21 mouse cellular contexts compared by ENCODE assay signal in genomic region chr5:96394947-96395346, GRCm38 (mm10). TPM values are rescaled to one million over a fixed set of nuclear protein-coding genes. Genes with fewer than 3 reads are reported as not detected.
"Had no signal": no experiment of that assay in that cellular context is flagged by ENCODE, and none has a peak within 500 bp of the region (broad histone marks: within the 10 kb centered on the region; RNA-seq: fewer than 3 reads in every experiment).

No protein-coding gene starts in this region.

- H3K27ac ChIP-seq: liver, embryonic 14.5 days; midbrain, embryonic 10.5 days; midbrain, embryonic 12.5 days; neural tube, embryonic 13.5 days; neural tube, embryonic 15.5 days had no signal

- H3K4me1 ChIP-seq: midbrain, embryonic 12.5 days; neural tube, embryonic 13.5 days; neural tube, embryonic 15.5 days had no signal

- H3K36me3 ChIP-seq: midbrain, embryonic 10.5 days; midbrain, embryonic 12.5 days; neural tube, embryonic 13.5 days; neural tube, embryonic 15.5 days had no signal

- DNase-seq: lung, postnatal 14 days; lung, postnatal 4 days; midbrain, embryonic 14.5 days; retina, postnatal 1 day; right cerebral cortex, adult 18-20 months; right cerebral cortex, postnatal 25 days; right cerebral cortex, postnatal 4 days; spleen, adult 18-20 months; thymus, adult 18-20 months; thymus, postnatal 14 days; thymus, postnatal 36 days had no signal

- H3K4me3 ChIP-seq: midbrain, embryonic 10.5 days; midbrain, embryonic 12.5 days; myocyte; neural tube, embryonic 13.5 days; neural tube, embryonic 15.5 days had no signal

- H3K27me3 ChIP-seq: midbrain, embryonic 12.5 days; neural tube, embryonic 13.5 days; neural tube, embryonic 15.5 days had no signal

- ATAC-seq: lung, postnatal 0 days; midbrain, embryonic 16.5 days had no signal

- H3K9me3 ChIP-seq: midbrain, embryonic 10.5 days; midbrain, embryonic 12.5 days; neural tube, embryonic 13.5 days; neural tube, embryonic 15.5 days had no signal

- H3K4me2 ChIP-seq: midbrain, embryonic 12.5 days; neural tube, embryonic 13.5 days; neural tube, embryonic 15.5 days had no signal

- H3K9ac ChIP-seq: liver, embryonic 14.5 days; midbrain, embryonic 12.5 days; neural tube, embryonic 13.5 days; neural tube, embryonic 15.5 days had no signal

RNA-seq across cellular contexts. Expression of gene Fras1, which starts 21.2 kb away (rescaled TPM):
- total RNA-seq: megakaryocyte, adult 5-6 weeks; megakaryocyte-erythroid progenitor cell, adult 5-6 weeks had no signal
